Mouse (Mus musculus): Measurements from ENCODE around the gene Cebpa.

The Cebpa gene

DNA sequence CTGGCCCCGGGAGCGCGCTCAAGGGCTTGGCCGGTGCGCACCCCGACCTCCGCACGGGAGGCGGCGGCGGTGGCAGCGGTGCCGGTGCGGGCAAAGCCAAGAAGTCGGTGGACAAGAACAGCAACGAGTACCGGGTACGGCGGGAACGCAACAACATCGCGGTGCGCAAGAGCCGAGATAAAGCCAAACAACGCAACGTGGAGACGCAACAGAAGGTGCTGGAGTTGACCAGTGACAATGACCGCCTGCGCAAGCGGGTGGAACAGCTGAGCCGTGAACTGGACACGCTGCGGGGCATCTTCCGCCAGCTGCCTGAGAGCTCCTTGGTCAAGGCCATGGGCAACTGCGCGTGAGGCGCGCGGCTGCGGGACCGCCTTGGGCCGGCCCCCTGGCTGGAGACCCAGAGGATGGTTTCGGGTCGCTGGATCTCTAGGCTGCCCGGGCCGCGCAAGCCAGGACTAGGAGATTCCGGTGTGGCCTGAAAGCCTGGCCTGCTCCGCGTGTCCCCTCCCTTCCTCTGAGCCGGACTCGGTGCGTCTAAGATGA is 1.1 kb downstream of the Cebpa start:
- peak in 1 of 2 experiments; percentile 10 for DNase-seq (ENCODE audit: low spot score in 2 of 2)

DNA sequence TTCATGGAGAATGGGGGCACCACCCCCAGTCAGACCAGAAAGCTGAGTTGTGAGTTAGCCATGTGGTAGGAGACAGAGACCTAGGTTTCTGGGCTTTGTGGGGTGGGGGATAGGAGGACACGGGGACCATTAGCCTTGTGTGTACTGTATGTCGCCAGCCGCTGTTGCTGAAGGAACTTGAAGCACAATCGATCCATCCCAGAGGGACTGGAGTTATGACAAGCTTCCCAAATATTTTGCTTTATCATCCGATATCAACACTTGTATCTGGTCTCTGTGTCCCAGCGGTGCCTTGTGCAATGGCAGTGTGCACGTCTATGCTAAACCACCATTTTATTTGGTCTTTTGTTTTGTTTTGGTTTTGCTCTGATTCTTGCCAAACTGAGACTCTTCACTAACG is 2.1 kb downstream of the Cebpa start:
- DNase-seq (ENCODE audit: low spot score in 2 of 2), result no peak

DNA sequence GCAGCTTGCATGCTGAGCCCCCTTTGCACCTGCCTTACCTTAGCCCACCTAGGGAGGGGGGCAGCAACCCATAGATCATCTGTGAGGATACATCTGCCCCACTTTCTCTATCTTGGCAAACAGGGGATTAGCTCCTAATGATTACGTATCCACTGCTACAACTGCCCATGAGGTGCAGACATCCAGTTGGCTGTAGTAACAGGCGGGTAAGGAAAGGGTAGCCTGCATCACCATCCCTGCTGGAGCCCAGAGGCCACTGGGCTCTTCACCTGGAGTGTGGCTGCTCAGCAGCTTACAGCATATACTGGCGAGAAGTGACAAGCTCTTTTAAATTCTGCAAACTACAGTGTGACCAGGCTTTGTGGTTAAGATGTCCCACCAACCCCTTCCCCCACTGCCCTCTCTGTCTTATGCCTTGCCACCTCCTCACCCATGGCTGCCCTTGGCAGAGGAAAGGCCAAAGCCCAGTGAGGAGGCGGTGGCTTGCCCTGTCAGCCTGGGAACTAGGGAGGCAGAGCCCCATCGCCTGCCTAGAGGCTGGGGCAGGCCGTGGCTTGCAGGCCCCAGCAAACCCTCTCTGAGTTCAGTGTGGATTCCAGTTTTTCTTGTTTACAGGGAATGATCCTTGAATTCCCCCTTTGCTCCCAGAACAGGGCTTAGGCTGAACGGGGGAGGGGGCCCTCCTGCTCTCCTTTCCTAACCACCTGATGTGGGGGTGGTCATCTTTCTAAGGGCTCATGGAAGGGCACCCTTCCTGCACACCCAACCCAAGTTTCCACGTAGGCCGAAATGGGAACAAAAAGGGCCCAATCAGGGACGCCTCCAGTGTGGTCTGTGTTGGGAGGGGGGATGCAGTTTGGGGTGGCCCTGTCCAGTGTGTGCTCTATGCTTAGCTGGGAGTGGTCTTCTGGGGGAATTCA is 3.6 kb downstream of the Cebpa start:
- DNase-seq (ENCODE audit: low spot score in 2 of 2), result no peak

DNA sequence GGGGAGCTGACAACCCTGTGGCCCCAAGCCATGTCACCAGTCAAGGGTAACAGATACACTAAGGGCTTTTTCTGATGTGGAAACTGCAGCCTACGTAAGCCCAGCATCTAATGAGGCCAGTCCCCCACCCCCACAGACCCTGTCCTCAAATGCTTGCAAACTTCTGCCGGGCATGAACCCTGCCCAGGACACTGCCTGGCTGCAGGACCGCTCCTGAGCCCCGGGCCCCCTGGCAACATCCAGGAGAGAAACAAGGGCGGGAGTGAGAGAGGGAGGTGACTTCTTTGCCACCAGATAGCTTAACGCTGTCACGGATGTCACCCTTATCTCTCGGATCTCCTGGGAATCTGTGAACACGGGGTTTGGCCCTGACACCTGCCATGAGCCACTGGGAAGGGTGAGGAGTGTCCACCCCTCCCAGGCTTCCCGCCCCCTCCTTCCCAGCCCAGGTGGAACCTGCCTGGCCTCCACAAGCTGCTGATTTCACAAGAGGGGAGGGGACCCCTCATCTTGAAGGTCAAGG is 4.4 kb downstream of the Cebpa start:
- DNase-seq (ENCODE audit: low spot score in 2 of 2), result no peak

DNA sequence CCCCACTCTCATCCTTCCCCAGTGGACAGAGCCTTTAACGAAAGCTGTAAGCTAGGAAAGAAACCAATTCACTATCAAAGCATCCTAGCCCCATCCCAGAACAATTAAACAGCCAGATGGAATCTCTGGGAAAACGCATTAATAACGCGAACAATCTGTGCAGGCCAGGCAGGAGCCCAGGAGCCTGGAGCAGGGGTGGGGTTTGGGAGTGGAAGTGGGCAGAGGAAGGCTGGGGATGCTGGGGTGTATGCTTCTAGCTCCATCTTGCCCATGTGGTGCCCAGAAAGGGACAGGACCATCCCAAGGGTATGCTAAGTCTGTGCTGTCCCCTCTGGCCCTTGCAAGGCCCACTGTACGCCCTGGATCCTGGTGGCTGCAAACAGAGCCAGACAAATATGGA is 5.1 kb downstream of the Cebpa start:
- DNase-seq (ENCODE audit: low spot score in 2 of 2), result no peak

DNA sequence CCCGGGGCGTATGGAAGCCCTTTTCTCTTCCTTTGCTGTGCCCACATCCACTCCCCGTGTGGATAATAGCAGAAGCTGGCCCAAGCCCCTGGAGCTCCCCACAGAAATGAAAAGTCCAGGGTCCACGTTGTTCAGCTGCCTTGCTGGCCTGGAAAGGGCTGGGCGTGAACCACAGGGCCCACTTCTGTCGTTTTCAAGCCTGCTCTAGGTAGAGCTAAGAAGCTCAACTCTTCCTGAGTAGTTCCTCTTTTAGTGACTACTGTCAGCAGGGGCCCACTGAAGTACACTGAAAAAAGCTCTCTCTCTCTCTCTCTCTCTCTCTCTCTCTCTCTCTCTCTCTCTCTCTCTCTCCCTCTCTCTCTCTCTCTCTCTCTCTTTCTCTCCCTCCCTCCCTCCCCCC is 5.7 kb downstream of the Cebpa start:
- DNase-seq (ENCODE audit: low spot score in 2 of 2), result no peak

DNA sequence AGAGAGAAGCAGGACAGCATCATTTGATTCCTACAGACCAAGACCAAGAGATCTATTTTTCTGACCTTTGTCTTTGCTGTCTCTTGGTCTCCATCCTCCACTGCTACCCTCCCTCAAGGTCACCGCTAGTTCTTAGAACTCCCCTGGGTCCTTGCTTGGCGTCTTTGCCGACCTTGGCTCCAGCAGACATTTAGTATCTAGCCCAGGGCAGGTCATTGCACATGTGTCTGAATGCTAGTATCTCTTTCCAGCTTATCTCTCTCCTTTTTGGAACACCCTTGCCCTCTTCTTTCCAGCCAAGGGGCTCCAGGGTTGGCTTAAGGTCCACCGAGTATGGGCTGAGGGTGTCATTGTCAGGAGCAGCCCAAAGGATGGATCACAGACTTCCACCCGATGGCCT is 6.9 kb downstream of the Cebpa start:
- no peak for DNase-seq (ENCODE audit: low spot score in 2 of 2)

DNA sequence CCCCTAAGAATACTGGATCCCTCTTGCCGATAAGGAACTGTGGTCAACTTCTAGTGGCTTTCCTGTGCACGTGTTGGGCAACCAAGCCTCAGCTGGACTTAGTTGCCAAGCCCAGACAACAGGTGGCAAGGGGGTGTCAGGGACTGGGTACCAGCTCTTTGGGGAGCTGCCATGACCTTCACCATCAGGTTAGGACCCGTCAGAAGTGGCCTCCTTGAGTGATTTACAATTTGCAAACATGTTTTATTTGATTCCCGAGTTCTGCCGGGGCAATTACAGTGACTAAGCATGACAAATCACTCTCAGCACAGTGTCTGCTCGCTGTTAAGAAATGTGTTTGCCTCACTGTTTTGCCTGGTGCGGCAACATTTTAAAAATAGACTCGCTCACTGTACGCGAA is 7.9 kb downstream of the Cebpa start:
- DNase-seq (ENCODE audit: low spot score in 2 of 2), result peak in 1 of 2 experiments; percentile 10

DNA sequence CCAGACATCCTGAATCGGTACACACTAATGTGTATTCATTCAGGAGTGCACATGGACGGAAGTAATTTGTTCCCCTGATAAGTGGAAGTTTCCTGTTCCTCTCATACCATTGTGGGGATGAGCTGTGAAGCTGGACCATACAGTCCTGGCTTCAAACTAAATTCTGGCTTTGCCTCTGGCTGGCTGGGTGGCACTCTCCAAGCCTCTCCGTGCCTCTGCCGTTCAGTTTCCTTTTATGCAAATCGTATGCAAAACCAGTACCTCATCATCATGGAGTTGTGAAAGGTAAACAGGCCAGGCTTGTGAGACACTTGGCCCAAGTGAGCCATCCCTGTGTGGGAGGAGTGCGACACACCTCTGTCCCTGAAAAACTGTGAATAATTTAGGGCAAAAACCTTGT is 8.6 kb downstream of the Cebpa start:
- no peak for DNase-seq (ENCODE audit: low spot score in 2 of 2)

DNA sequence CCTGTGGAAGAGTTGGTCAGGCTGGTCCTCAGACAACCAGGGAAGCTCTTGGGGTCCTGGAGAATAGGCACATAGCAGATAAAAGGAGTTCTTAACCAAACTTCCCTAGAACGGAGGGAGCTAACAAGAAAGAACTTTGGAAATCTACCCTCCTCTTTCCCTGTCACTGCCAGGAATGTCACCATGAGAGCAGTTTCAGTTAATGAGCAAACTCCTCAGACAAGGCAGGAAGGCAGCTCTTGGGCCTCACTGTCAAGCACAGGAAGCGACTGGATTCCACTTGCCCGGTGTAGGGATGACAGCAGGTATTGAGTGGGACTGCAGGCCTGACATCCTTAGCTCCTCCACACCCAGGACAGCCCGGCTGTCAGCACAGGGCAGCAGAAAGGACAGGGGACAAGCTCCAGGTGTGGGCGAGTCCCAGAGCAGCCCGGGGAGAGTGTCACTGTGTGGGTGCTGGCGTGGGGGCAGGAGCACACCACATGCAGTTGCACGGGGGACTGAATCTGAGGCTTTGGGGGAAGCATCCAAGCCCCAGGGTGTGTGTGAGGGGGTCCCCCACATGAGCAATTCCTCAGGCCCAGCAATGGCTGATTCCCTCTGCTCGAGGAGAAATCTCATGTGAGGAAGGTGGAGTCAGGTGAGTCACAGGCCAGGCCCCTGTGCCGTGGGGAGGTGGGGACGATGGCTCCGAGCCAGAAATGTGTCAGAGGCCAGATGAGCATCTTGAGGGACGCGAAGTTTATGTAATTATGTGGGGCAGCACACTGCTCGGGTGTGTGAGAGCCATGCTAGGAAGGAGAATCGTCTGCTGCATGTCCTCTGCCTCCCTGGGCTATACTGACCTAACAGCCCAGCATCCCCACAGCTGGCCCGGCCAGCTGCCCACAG is 9.8 kb downstream of the Cebpa start:
- no peak for DNase-seq (ENCODE audit: low spot score in 2 of 2)

DNA sequence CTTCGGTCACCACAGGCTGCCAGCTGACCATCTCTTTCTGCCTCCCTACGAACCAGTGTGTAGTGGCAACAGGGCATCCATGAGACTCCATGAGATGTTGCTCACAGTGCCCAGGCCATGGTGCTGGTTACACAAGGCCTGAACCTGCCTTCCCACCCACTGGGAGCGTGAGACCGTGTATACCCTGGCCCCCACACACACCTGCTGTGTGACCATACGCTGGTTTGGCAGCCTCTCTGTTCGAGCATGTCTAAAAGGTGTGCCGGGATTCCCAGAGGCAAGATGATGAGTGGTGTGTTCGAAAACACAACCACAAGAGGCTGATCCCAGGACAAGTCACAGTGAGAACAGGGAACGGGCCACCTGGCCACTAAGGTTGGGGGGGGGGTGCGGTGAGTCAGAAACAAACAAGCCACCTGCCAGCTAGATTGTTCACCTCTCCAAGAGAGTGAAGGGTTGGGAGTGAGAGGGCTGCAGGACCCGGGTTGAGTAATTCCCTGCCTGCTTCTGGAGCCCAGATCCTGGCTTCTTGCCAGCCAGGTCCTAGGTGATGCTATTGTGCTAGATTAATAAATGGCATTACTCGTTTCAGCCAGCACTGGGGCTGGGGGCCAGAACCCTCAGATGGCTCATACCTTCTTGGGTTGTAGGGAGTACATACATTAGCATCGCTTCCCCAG is 11.1 kb downstream of the Cebpa start:
- no peak for DNase-seq (ENCODE audit: low spot score in 2 of 2)

DNA sequence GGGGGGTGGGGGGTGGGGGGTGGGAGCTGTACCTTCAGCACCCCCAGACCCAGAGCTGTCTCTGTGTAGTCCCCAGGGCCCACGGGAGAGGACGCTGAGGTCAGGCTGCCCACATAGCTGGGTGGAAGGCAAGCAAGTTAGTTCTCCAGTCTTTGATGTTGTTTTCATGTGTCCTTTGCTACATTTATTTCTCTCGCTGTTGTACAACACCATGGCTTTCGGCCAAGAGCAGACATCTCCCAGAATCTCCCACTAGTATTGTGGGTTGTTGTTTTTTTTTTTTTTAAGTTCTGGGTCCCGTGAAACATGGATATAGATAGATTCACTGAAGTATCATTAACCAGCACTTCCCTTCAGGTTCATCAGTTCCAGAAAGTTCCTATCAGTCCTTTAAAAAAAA is 11.8 kb downstream of the Cebpa start:
- DNase-seq (ENCODE audit: low spot score in 2 of 2), result no peak

DNA sequence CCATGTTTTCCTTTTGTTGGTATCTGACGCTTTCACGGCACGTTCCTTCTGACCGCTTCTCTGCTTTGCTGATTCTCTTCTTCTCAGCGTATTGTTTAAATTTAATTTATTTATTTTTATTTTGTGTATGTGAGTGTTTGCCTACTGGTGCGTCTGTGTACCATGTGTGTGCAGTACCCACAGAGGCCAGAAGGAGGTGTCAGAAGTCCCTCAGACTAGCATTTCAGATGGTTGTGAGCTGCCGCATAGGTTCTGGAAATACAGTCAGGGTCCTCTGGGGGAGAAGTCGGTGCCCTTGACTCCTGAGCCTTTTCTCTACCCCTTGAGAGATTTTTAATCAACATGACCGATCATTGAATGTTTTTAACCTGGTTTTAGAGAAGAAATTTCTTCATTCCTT is 12.5 kb downstream of the Cebpa start:
- DNase-seq (ENCODE audit: low spot score in 2 of 2), result no peak

DNA sequence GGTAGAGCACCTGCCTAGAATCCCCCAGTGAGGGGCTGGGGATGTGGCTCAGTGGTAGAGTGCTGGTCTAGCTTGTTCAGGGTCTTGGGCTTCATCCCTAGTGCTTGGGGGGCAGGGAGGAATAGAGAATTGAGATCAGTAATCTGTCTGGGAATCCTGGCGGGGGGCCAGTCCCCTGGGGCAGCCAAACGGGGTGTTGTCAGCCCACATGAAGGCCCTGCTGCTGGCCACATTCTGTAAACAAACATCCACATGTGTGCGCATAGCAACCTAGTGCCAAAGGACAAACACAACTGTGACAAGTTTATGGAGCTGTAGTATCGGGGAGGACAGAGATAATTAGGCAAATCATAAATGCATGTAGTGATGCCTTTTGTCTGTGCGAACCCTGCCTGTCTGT is 15.5 kb downstream of the Cebpa start:
- DNase-seq (ENCODE audit: low spot score in 2 of 2), result no peak

DNA sequence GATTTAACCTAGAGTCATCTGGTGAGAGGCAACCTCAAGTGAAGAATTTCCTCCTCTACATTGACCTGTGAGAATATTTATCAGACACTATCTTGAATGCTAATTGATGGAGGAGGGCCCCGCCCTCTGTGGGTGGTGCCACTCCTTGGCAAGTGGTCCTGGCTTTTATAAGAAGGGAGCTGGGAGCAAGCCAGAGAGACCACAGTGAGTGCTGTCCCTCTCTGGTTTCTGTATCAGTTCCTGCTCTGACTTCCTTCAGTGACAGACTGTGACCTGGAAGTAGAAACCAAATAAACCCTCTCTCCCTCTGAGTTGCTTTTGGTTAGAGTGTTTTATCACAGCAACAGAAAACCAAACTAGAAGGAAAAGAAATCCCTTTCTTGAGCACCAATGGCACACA is 18.4 kb downstream of the Cebpa start:
- no peak for DNase-seq (ENCODE audit: low spot score in 2 of 2)

DNA sequence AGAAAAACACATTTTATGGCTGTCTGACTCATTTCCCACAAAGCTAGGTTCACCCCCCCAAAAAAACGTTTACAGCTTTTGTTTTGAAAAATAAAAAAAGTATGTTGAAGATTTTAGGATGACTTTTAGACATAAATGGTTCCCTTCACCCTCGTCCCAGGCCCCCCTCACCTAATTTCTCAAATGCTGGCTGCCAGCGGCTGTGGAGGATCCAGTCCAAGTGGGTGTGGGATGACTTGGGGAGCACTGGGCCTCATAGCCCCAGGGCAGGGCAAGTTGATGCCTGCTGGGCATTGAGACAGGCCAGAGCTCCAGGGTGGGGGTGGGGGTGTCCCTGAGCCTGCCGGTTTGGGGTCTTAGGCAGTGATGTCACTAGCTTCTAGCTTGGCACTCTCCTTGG is 19.4 kb downstream of the Cebpa start:
- DNase-seq (ENCODE audit: low spot score in 2 of 2), result no peak

DNA sequence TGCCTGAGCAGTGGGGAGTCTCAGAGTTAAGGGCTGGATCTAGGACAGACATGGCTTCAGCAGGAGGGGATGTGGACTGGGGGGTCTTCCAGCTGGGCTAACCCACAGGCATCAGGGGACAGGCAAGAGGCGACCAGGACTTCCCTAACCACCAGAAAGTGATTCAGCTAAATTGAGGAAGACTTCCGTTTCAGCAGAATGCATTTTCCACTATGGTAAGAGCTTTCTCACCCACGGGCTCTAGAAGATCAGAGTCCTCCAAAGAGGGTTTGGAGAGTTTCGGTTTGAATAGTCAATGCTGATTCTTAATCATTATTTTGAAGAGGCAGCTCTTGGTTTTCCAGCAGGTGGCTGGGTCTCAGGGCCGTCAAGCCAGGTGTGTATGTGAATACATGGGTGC is 20.8 kb downstream of the Cebpa start:
- DNase-seq (ENCODE audit: low spot score in 2 of 2), result no peak

DNA sequence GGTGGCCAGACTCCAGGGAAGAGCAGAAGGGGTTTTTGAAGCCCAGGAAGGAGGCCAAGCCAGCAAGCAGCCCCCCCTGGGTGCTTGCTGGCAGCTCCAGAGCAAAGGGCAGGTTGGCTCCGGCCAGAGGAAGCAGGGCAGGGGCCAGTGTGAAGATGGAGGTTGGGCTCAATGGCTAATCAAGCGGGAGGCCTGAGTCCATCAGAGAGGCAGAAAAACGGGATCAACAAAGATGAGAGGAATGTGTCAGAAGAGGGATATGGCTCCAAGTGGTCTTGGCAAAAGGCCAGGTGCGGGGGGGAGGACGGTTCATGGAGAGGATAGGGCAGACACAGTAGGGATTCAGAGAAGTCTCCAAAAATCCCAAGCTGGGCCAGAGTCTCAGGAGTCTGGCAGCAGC is 22.4 kb downstream of the Cebpa start:
- DNase-seq (ENCODE audit: low spot score in 2 of 2), result no peak

DNA sequence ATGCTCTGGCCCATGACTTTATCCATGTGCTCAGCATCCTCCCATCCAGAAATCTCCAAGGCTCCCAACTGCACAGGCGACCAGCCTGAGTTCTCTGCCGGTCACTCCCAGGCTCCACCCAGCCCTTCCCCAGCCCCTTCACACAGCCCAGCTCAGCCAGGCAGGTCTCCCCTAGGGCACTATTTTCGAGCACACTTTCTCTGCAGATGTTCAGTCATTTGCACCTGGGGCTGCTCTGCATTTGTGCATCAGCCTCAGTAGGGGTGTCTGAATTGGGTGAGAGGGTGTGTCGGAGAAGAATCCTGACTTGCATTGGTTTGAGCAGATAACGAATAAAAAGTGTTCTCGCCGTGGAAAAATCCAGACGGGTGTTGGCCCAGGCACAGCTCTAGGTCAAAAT is 23.4 kb downstream of the Cebpa start:
- DNase-seq (ENCODE audit: low spot score in 2 of 2), result no peak

DNA sequence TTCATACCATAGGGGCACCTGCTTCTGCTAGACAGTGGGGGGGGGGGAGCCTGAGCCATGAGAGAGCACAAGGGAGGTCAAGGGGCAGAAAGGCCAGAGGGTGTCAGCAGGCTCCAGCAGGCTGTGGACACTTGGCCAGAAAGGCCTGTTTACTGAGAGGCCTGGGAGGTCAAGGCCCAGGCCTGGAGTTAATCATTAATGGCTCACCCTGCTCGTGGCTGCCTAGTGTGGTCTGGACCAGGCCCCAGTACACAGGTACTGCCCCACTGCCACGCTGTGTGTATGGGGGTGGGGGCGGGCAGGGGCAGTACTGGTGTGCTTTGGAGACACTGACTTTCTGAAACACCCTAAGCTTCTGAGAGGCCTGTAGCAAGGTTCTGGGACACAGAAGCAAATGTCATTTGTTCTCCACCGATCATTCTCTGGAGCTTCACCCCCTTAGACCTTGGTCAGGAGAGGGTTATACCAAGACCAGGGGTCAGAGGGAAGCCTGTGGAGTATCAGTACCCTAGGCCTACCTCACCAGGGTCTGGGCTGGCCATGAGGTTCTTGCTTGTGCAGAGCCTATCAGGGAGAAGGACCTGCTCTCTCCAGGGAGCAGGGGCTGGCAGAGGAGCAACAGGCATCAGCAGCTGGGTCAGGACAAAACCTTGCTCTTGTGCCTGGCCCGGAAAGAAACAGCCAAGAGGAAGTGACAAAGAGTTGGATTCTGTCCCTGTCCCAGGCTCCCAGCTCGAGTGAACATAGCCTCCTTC is 24.9 kb downstream of the Cebpa start:
- DNase-seq (ENCODE audit: low spot score in 2 of 2), result no peak

DNA sequence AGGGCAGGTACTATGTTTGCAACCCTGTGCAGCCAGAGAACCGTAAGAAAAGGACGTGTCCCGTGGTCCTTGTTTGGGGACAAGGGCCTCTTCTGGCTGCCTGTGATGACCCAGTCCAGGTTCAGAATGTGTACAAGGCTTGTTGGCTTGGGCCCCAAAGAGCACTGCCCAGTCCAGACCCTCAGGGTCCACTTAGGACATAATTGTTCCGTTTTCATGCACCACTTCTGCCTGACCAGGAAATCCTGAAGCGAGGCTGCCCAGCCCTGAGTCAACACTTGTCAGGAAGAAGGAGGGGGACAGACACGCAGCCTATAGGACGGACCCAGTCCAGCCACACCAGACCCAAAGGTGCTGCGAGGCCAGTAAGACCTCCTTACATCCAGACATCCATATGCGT is 26.0 kb downstream of the Cebpa start:
- DNase-seq (ENCODE audit: low spot score in 2 of 2), result no peak

Measured in left cerebral cortex, adult 9 months (tissue).